Mouse (Mus musculus) CH12.LX (cell line): ENCODE measurements around the gene Fli1.

Experiments
- BHLHE40 ChIP-seq: IDR thresholded peaks from 2 replicates; pipeline ENCODE4 v1.6.1; 2011; ENCODE audit warnings: mild to moderate bottlenecking, low read depth, low read length, improper control_type of control experiment
- CHD1 ChIP-seq: IDR thresholded peaks from 2 replicates; pipeline ENCODE4 v1.6.1; 2012; ENCODE audit warnings: low read depth, low read length, improper control_type of control experiment, inconsistent platforms
- CHD2 ChIP-seq: IDR thresholded peaks from 2 replicates; pipeline ENCODE4 v1.6.1; 2011; ENCODE audit warnings: low read length, improper control_type of control experiment
- CTCF ChIP-seq, 2 experiments: IDR thresholded peaks in 1 of 2; conservative IDR thresholded peaks in 1 of 2; 2 replicates each; pipeline ENCODE4 v1.5.1; 2011 to 2012; ENCODE audit warnings: low read depth in 2 of 2, low read length in 2 of 2, improper control_type of control experiment in 1 of 2, inconsistent platforms in 1 of 2, mild to moderate bottlenecking in 1 of 2, moderate library complexity in 1 of 2
- EP300 ChIP-seq: IDR thresholded peaks from 2 replicates; pipeline ENCODE4 v1.6.1; 2011; ENCODE audit warnings: low read length, improper control_type of control experiment
- KAT2A ChIP-seq: IDR thresholded peaks from 2 replicates; pipeline ENCODE4 v1.6.1; 2012; ENCODE audit warnings: low read length, improper control_type of control experiment, inconsistent platforms; ENCODE audit not compliant: insufficient replicate concordance
- MAX ChIP-seq: IDR thresholded peaks from 2 replicates; pipeline ENCODE4 v1.6.1; 2011; ENCODE audit warnings: low read length, improper control_type of control experiment
- MYC ChIP-seq: IDR thresholded peaks from 2 replicates; pipeline ENCODE4 v1.6.1; 2011; ENCODE audit warnings: low read depth, mild to moderate bottlenecking, improper control_type of control experiment, low read length
- POLR2A ChIP-seq: IDR thresholded peaks from 2 replicates; pipeline ENCODE4 v1.6.1; 2011; ENCODE audit warnings: low read depth, mild to moderate bottlenecking, improper control_type of control experiment, low read length
- POLR2AphosphoS2 ChIP-seq: IDR thresholded peaks from 2 replicates; pipeline ENCODE4 v1.6.1; 2011; ENCODE audit warnings: low read depth, low read length, improper control_type of control experiment
- ZC3H11A ChIP-seq: IDR thresholded peaks from 2 replicates; pipeline ENCODE4 v1.6.1; 2012; ENCODE audit warnings: low read depth, mild to moderate bottlenecking, inconsistent platforms, low read length, improper control_type of control experiment
- ZNF384 ChIP-seq: IDR thresholded peaks from 2 replicates; pipeline ENCODE4 v1.6.1; 2012; ENCODE audit warnings: low read depth, low read length, improper control_type of control experiment, inconsistent platforms

DNA sequence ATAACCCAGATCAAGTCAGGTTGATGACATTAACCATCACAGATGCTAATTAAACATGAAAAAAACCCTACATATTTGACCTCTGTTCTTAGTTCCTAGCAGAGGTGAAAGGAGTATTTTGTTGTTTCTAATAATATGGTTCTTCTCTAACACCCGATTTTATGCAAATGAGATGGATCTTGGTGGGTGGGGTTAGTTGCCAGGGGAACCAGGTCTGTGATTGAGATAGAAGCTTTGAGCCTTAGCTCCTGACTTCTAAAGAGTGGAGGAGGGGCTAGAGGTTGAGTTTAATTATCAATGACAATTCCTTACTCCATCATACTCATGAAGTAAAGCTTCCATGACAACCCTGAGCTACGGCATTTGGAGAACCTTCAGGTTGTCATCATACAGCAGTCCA is 35.8 kb upstream of the Fli1 start:
- TF ChIP-seq MYC (no peak), CHD2 (no peak), POLR2A (no peak), ZNF384 (no peak), CTCF (conservative IDR thresholded peaks at IDR 0.05 in 1 of 2, IDR thresholded peaks at IDR 0.05 in 1 of 2; ENCODE audit: low read depth in 2 of 2, low read length in 2 of 2) (no peak), POLR2AphosphoS2 (no peak), KAT2A (no peak), ZC3H11A (no peak), MAX (no peak), BHLHE40 (no peak), CHD1 (no peak), EP300 (no peak)
